Mouse (Mus musculus): Measurements from ENCODE around the gene Gucy2c. TPM values are rescaled to one million over a fixed set of nuclear protein-coding genes. Genes with fewer than 3 reads are reported as not detected.

Gene Gucy2c
- total and polyA plus RNA-seq, 2 experiments from 2014 or later, result 0.55 to 1.1 TPM

DNA sequence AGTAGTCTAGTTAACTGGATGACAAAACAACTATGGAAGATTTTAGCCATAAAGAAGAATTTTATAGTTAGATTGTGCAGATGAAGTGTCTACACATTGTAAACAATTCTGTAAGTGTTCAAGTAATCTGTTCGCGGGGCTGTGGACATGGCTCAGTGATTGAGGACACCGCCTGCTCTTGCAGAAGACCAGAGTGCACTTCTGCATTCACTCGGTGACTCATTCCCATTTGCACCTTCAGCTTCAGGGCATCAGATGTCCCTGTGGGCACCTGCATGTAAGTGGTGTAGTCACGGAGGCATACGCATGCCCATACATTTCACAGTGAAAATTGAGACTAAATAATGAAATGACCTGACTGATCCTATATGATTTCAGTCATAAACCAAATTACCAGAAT, 73.0 kb downstream of the Gucy2c start:
- H3K4me3 ChIP-seq (ENCODE audit: low read depth, low read length), result no peak overlapping the region
- no peaks in the 10 kb centered on the region for H3K27me3 ChIP-seq (ENCODE audit: insufficient read depth, low read length)
- H3K4me1 ChIP-seq (ENCODE audit: insufficient read depth, low read length), result no peaks in the 10 kb centered on the region
- ATAC-seq (ENCODE audit: low FRiP score) (no peak), DNase-seq (ENCODE audit: low spot score) (no peak)
- no peak overlapping the region for H3K9ac ChIP-seq (replicated peaks; ENCODE audit: low read length, poor library complexity, severe bottlenecking)
- WGBS, result 93% methylated on average over 6 of the region's 6 CpGs
- no peaks in the 10 kb centered on the region for H3K36me3 ChIP-seq (ENCODE audit: insufficient read depth, low read length)
- H3K4me2 ChIP-seq (ENCODE audit: low read depth, low read length, poor library complexity, severe bottlenecking), result no peak overlapping the region
- H3K9me3 ChIP-seq (ENCODE audit: low read length), result no peaks in the 10 kb centered on the region
- no peak overlapping the region for H3K27ac ChIP-seq (ENCODE audit: low read depth, low read length)
- TF ChIP-seq CTCF (IDR thresholded peaks at IDR 0.05), result no peak

- Histone ChIP-seq H3K36me3 (ENCODE audit: insufficient read depth, low read length) (no peaks in the 10 kb centered on the region), H3K9me3 (ENCODE audit: low read length) (no peaks in the 10 kb centered on the region), H3K9ac (replicated peaks; ENCODE audit: low read length, poor library complexity, severe bottlenecking) (no peak overlapping the region), H3K4me3 (ENCODE audit: low read depth, low read length) (no peak overlapping the region), H3K27ac (ENCODE audit: low read depth, low read length) (no peak overlapping the region), H3K27me3 (ENCODE audit: insufficient read depth, low read length) (no peaks in the 10 kb centered on the region), H3K4me1 (ENCODE audit: insufficient read depth, low read length) (no peaks in the 10 kb centered on the region), H3K4me2 (ENCODE audit: low read depth, low read length, poor library complexity, severe bottlenecking) (no peak overlapping the region)
- ATAC-seq (ENCODE audit: low FRiP score), result no peak
- WGBS, result 90% methylated on average over 3 of the region's 3 CpGs
- no peak for TF ChIP-seq CTCF (IDR thresholded peaks at IDR 0.05)
- DNase-seq (ENCODE audit: low spot score), result no peak
Measured at GRCm38 (mm10) chr6:136701878-136702277, 79.7 kb downstream of the Gucy2c start.

DNA sequence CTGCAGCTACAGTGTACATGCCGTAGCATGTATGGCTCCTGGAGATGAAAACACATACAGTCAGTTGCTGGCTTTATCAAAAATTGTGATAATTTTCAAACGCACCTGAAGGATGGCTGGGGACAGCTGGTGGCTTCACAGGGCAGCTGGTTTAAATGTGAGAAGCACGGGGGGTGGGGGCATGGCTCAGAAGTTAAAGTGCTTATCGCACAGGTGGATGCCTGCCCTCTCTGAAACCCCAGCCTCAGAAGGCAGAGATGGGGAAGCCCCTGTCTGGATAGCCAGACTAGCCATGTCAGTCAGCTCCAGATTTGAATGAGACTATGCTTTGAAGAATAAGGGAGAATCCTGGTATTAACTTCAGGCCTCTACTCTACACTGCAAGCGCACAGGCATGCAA, 80.4 kb downstream of the Gucy2c start:
- no peak overlapping the region for H3K4me3 ChIP-seq (ENCODE audit: low read depth, low read length)
- no peaks in the 10 kb centered on the region for H3K9me3 ChIP-seq (ENCODE audit: low read length)
- no peak overlapping the region for H3K27ac ChIP-seq (ENCODE audit: low read depth, low read length)
- TF ChIP-seq CTCF (IDR thresholded peaks at IDR 0.05), result no peak
- H3K36me3 ChIP-seq (ENCODE audit: insufficient read depth, low read length), result no peaks in the 10 kb centered on the region
- 87% methylated on average over 5 of the region's 5 CpGs for WGBS
- H3K4me1 ChIP-seq (ENCODE audit: insufficient read depth, low read length), result no peaks in the 10 kb centered on the region
- H3K27me3 ChIP-seq (ENCODE audit: insufficient read depth, low read length), result no peaks in the 10 kb centered on the region
- H3K4me2 ChIP-seq (ENCODE audit: low read depth, low read length, poor library complexity, severe bottlenecking), result no peak overlapping the region
- ATAC-seq (ENCODE audit: low FRiP score), result no peak
- no peak overlapping the region for H3K9ac ChIP-seq (replicated peaks; ENCODE audit: low read length, poor library complexity, severe bottlenecking)
- no peak for DNase-seq (ENCODE audit: low spot score)

- peak; percentile 6; the same call in 1 of the 2 replicates for TF ChIP-seq CTCF (IDR thresholded peaks at IDR 0.05)
- Histone ChIP-seq H3K36me3 (ENCODE audit: insufficient read depth, low read length) (no peaks in the 10 kb centered on the region), H3K9me3 (ENCODE audit: low read length) (no peaks in the 10 kb centered on the region), H3K9ac (replicated peaks; ENCODE audit: low read length, poor library complexity, severe bottlenecking) (no peak overlapping the region), H3K4me2 (ENCODE audit: low read depth, low read length, poor library complexity, severe bottlenecking) (no peak overlapping the region), H3K27ac (ENCODE audit: low read depth, low read length) (no peak overlapping the region), H3K4me3 (ENCODE audit: low read depth, low read length) (no peak overlapping the region), H3K4me1 (ENCODE audit: insufficient read depth, low read length) (no peaks in the 10 kb centered on the region), H3K27me3 (ENCODE audit: insufficient read depth, low read length) (no peaks in the 10 kb centered on the region)
- WGBS, result 88% methylated on average over 6 of the region's 6 CpGs
- no peak for ATAC-seq (ENCODE audit: low FRiP score)
- DNase-seq (ENCODE audit: low spot score), result no peak
Measured at GRCm38 (mm10) chr6:136691314-136691713, 90.3 kb downstream of the Gucy2c start.

DNA sequence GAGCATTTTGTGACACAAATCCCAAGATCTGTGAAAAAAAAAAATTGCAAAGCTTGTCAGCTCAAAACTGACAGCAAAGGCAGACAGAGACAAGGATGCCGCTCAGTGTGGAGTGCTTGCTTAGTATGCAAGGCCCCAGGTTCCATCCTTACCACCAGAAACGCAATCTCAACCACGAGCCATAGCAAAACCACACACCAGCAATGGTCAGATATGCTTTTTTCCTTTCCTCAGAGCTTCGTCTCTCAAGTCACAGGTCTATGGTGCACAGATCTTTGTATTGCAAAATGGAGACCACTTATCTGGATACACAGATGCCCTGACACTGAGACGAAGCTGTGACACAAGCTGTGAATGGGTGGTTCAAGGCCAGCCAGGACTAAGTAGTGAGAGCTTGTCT, 91.0 kb downstream of the Gucy2c start:
- Histone ChIP-seq H3K4me3 (ENCODE audit: low read depth, low read length) (no peak overlapping the region), H3K36me3 (ENCODE audit: insufficient read depth, low read length) (no peaks in the 10 kb centered on the region), H3K9me3 (ENCODE audit: low read length) (no peaks in the 10 kb centered on the region), H3K4me2 (ENCODE audit: low read depth, low read length, poor library complexity, severe bottlenecking) (no peak overlapping the region), H3K27me3 (ENCODE audit: insufficient read depth, low read length) (no peaks in the 10 kb centered on the region), H3K27ac (ENCODE audit: low read depth, low read length) (no peak overlapping the region), H3K9ac (replicated peaks; ENCODE audit: low read length, poor library complexity, severe bottlenecking) (no peak overlapping the region), H3K4me1 (ENCODE audit: insufficient read depth, low read length) (no peaks in the 10 kb centered on the region)
- DNase-seq (ENCODE audit: low spot score) (no peak), ATAC-seq (ENCODE audit: low FRiP score) (no peak)
- 76% methylated on average over 5 of the region's 5 CpGs for WGBS
- no peak for TF ChIP-seq CTCF (IDR thresholded peaks at IDR 0.05)

DNA sequence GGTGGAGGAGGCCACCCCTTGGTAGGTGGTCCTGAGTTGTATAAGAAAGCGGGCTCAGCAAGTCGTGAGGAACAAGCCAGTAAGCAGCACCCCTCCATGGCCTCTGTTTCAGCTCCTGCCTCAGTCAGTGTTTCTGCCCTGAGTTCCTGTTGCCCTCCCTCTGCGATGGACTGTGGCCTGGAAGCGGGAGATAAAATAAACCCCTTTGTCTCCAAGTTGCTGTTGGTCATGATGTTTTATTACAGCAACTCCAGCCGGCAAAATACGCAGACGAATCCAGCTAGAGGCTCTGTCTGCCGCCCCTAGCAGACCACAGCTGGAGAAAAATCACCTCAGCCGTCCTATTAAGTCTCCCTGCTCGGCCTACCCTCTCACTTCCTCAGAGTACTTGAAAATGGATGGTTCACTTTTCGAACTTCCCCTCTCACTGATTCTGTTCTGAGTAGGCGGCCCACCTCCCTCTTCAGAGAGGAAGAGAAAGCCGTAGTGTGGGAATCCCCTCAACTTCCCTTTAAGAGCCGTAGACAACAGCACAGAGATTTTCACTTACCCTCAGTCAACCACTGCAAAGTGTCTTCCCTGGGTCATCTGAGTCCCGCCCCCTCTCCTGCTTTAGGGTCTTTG, 91.7 kb downstream of the Gucy2c start:
- H3K4me1 ChIP-seq (ENCODE audit: insufficient read depth, low read length), result no peaks in the 10 kb centered on the region
- DNase-seq (ENCODE audit: low spot score) (no peak), ATAC-seq (ENCODE audit: low FRiP score) (no peak)
- TF ChIP-seq CTCF (IDR thresholded peaks at IDR 0.05), result no peak
- H3K36me3 ChIP-seq (ENCODE audit: insufficient read depth, low read length), result no peaks in the 10 kb centered on the region
- H3K9me3 ChIP-seq (ENCODE audit: low read length), result no peaks in the 10 kb centered on the region
- WGBS, result 79% methylated on average over 15 of the region's 15 CpGs
- no peak overlapping the region for H3K27ac ChIP-seq (ENCODE audit: low read depth, low read length)
- no peak overlapping the region for H3K4me3 ChIP-seq (ENCODE audit: low read depth, low read length)
- H3K4me2 ChIP-seq (ENCODE audit: low read depth, low read length, poor library complexity, severe bottlenecking), result no peak overlapping the region
- H3K9ac ChIP-seq (replicated peaks; ENCODE audit: low read length, poor library complexity, severe bottlenecking), result no peak overlapping the region
- no peaks in the 10 kb centered on the region for H3K27me3 ChIP-seq (ENCODE audit: insufficient read depth, low read length)

Data from midbrain, postnatal 0 days (tissue).